Mouse (Mus musculus): Measurements from ENCODE around the gene Smyd4.
"Not testable (repeated sequence)": the region's sequence is repeated elsewhere in the genome, so short reads cannot be mapped to it uniquely, and the experiment has no call there.

Smyd4 gene

DNA sequence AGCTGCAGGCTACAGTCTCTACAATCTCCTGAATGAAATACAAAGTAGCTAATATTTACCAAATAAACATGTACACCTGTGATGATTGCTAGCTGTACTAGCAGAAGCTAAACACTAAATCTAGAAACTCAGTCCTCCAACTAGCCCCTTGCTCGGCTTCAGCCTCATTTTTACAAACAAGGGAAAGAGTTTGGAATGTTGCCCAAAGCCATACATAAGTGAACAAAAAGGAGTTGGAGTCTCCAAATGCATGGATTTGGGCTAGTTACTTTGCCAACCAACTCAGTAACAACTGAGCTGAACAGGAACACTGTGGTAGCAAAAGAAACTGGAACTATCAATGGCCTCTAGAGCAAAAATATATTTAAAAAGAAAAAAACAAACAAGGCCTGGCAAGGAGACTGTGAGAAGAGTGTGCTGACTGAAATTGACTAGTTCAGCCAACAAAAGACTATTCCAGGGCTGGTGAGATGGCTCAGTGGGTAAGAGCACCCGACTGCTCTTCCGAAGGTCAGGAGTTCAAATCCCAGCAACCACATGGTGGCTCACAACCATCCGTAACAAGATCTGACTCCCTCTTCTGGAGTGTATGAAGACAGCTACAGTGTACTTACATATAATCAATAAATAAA is 1.6 kb upstream of the Smyd4 start:
- DNase-seq (ENCODE audit: low spot score in 2 of 2), result no peak

DNA sequence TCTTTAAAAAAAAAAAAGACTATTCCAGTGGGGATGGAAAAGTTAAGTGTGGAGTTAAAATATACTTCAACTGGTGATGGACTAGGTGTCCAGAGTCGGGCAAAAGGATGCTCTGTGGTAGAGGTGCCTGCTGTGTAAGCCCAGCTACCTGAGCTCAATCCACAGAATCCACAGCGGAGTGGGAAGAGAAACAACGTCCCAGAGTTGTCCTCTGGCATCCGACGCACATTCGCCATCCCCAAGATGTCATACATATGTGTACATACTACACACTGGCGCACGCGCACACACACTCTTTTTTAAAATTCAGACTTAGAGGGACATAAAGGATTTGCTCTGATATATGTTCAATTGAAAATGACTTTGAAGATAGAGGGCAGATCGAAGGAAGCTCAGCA is 1.0 kb upstream of the Smyd4 start:
- DNase-seq (ENCODE audit: low spot score in 2 of 2), result no peak

- DNase-seq (ENCODE audit: low spot score in 2 of 2), result no peak
Measured at GRCm38 (mm10) chr11:75347596-75347995, 637 bp upstream of the Smyd4 start.

- no peak for DNase-seq (ENCODE audit: low spot score in 2 of 2)
Measured at GRCm38 (mm10) chr11:75348890-75349261, 643 bp downstream of the Smyd4 start.

GRCm38 (mm10) chr11:75351225-75351624 is 3.0 kb downstream of the Smyd4 start:
- DNase-seq (ENCODE audit: low spot score in 2 of 2), result no peak

DNA sequence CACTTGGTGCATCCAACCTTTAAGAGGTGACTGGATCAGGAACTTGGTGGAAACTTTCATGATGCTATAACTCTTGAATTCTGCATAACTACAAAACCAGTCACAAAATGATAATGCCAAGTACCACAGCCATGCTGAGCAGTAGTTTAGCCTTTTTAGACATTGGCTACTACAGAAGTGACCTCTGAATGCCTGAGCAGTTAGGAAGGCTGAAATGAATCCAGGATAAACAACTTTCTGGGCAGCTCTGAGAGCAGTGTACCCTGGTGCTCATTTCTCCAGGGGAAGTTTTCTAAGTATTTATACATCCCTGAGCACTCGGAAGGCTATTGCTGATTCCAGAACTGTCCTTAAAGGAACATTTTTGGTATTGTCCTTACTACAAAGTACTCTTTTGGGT is 7.2 kb downstream of the Smyd4 start:
- DNase-seq (ENCODE audit: low spot score in 2 of 2), result no peak

- no peak for DNase-seq (ENCODE audit: low spot score in 2 of 2)
Measured at GRCm38 (mm10) chr11:75377125-75377524, 28.9 kb downstream of the Smyd4 start.

- DNase-seq (ENCODE audit: low spot score in 2 of 2), result not testable (repeated sequence)
Measured at GRCm38 (mm10) chr11:75378786-75379185, 30.6 kb downstream of the Smyd4 start.

DNA sequence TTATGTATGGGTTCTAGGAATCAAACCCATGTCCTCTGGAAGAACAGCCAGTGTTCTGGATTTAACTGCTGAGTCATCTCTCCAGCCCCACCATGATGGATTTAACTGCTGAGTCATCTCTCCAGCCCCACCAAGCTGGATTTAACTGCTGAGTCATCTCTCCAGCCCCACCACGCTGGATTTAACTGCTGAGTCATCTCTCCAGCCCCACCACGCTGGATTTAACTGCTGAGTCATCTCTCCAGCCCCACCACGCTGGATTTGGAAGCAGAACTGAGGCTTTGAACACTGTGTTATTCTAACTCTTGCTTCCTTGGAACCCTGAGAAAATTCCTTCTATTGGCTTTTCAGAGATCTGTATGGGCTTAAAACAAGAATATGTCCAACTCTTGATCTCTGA is 35.3 kb downstream of the Smyd4 start:
- DNase-seq (ENCODE audit: low spot score in 2 of 2), result not testable (repeated sequence)

GRCm38 (mm10) chr11:75395611-75396010 is 47.4 kb downstream of the Smyd4 start:
- no peak for DNase-seq (ENCODE audit: low spot score in 2 of 2)

GRCm38 (mm10) chr11:75397452-75397851 is 49.2 kb downstream of the Smyd4 start:
- DNase-seq (ENCODE audit: low spot score in 2 of 2), result no peak

- peak; percentile 57 to 65 for DNase-seq (ENCODE audit: low spot score in 2 of 2)
Measured at GRCm38 (mm10) chr11:75399411-75399841, 51.2 kb downstream of the Smyd4 start.

GRCm38 (mm10) chr11:75400099-75400498 is 51.9 kb downstream of the Smyd4 start:
- DNase-seq (ENCODE audit: low spot score in 2 of 2), result peak in 1 of 2 experiments; percentile 45

GRCm38 (mm10) chr11:75402271-75402690 is 54.0 kb downstream of the Smyd4 start:
- peak; percentile 45 to 66 for DNase-seq (ENCODE audit: low spot score in 2 of 2)

- no peak for DNase-seq (ENCODE audit: low spot score in 2 of 2)
Measured at GRCm38 (mm10) chr11:75403301-75404052, 55.2 kb downstream of the Smyd4 start.

DNA sequence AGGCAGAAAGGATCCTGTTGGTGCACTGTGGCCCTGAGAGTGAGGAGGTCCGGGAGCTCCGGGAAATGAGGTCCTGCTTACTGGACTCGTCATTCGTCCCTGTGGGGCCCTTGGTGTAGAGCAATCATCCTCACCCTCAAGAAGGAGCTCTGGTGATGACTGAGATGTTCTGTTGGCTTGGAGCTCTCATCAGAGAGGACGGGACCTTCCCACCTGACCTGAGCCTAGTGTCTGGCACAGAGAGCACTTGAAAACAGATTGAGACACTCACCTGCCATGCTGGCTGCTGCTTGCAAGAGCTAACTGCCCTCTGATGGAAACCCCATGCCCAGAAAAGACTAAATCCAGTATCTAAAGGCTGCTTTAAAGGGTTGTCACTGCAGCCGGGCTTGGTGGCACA is 56.6 kb downstream of the Smyd4 start:
- no peak for DNase-seq (ENCODE audit: low spot score in 2 of 2)

DNA sequence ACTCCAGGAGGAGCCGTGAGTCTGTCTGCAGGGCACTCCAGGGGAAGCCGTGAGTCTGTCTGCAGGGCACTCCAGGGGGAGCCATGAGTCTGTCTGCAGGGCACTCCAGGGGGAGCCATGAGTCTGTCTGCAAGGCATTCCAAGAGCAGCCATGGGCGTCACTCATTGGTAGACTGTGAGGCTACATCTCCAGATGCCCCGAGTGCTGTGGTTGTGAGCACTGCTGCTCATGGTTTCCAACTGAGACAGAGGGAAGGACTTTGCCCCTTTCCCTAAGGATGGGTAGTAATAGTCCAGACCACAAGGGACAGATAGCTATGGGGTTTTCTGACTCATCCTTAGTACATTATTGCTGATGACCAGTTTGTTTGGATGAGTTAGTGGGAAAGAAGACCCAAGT is 57.9 kb downstream of the Smyd4 start:
- DNase-seq (ENCODE audit: low spot score in 2 of 2), result no peak

- DNase-seq (ENCODE audit: low spot score in 2 of 2), result no peak
Measured at GRCm38 (mm10) chr11:75406865-75407264, 58.6 kb downstream of the Smyd4 start.

DNA sequence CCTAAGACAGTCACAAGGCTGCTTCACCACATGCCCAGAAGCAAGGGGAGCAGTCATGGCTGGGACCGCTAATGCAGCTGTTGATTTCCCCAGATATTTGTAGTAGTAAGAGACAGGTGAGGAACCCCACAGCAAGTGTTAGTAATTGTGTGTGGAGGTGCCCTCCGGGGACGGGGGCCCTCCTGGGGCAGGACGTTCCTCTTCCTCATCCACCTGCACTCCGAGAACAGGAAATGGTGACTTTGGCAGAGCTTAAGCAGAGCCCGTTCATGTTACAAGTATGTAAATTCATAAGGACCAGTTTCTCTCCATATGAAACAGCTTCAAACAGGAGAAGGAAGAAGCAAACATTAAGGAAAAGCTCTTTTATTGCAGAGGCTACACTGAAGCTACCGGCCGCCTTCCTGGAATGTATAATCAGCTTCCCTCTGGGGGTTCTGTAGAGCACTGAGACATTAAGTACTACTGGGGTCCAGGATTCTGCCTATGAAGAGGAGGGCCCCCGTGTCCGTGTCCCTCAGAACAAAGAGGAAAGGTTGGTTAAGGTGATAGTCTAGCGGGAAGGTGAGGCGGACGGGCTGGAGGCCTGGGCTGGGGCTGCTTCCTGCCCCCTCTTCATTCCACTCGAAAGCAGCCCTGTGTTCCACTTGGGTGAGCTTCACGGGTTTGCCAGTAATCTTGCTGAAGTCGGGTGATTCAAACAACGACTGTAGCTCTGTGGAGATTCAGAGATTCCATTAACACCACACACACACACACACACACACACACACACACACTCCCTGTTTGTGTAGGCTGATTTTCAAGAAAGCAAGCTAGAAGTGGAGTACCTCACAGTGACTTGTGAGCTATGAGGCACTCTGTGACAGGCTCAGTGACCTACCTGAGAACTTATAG is 61.7 kb downstream of the Smyd4 start:
- no peak for DNase-seq (ENCODE audit: low spot score in 2 of 2)

DNA sequence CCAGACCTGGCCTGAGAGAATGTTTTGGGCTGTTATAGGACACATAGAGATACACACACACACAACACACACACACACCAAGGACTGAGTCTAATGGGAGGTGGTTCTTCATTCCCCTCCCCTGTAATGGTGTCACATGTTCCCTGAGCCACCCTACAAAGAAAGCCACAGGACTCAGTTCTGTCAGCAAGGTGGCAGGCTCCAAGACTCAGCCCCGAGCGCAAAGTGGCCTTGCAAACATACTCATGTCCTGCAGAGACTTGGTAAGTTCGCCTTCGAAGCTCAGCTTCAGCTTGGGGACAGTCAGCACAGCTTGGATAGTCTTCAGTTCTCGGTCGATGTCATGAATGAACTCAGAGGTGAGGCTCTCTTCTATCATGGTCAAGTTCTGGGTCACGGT is 62.4 kb downstream of the Smyd4 start:
- no peak for DNase-seq (ENCODE audit: low spot score in 2 of 2)

DNA sequence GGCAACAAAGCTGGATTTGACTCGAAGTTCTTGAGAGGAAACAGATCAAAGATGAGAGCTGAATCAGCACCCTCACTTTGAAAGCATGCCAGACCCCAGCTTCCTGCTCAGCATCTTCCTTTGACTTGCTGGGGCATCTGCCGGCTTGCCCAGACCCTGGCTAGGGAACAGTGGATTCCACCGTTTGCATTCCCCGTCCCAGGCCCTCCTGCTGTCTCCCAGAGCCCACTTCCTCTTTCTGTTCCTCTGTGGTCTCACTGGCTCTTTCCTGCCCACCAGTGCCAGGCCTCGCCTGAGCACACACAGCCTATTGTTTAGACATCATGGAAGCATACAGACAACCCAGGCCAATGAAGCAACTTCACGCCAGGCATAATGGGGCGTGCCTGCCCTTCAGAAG is 66.9 kb downstream of the Smyd4 start:
- DNase-seq (ENCODE audit: low spot score in 2 of 2), result no peak

- no peak for DNase-seq (ENCODE audit: low spot score in 2 of 2)
Measured at GRCm38 (mm10) chr11:75415994-75416393, 67.8 kb downstream of the Smyd4 start.

Measured in right cerebral cortex, adult 2 months (tissue).